Mouse (Mus musculus) layer of hippocampus, postnatal 36 days (tissue): ENCODE data around the gene Tm2d3. TPM values are rescaled to one million over a fixed set of nuclear protein-coding genes. Genes with fewer than 3 reads are reported as not detected.

Experiments used
- DNase-seq, 2 experiments: peaks; one replicate each; pipeline ENCODE4 v3.0.0; 2022
- total RNA-seq, 2 experiments: library from RNA; stranded (reverse); gene quantifications; 2 replicates each; pipeline ENCODE4 v1.2.3; 2021

Tm2d3 gene
- total RNA-seq, 2 experiments from 2014 or later: 45.2 to 51.5 TPM

DNA sequence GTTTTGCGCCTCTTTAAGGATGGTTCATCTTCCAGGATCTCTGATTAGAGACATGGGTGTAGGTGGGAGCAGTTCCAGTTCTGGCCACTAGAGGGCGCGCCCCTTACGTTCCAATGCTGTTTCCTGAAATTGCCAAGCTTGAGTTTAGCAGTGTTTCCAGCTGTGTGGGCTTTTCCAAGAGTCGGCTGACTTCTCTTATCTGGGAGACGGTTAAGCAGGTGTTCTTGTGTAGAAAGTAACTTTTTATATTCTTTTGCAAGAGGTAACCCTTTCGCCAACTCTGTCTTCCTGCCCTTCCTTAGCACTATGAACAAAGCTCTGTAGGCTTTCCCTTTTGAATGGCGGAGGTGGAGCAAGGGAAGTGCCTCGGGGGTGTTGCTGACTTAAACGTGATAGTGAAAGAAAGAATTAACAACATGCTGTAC is 13.9 kb downstream of the Tm2d3 start:
- DNase-seq: peak; percentile 66 to 74

DNA sequence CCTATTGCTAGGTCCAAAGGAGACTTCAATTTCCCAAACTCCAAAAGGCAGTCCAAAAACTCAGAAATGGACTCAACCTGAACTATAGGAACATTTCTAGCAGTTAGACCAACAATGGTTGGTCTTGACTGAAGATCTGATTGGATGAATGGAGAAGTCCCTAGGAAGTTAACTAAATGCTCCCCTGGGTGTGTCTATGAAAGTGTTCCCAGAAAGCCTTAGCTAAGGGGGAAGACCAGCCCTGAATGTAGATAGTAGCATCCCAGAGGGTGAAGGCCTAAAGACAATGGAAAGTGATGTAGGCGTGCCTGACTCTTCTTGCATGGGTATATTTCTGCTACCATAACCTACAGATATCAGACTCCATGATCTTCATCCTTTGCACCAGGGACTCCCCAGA is 17.5 kb downstream of the Tm2d3 start:
- no peak for DNase-seq

DNA sequence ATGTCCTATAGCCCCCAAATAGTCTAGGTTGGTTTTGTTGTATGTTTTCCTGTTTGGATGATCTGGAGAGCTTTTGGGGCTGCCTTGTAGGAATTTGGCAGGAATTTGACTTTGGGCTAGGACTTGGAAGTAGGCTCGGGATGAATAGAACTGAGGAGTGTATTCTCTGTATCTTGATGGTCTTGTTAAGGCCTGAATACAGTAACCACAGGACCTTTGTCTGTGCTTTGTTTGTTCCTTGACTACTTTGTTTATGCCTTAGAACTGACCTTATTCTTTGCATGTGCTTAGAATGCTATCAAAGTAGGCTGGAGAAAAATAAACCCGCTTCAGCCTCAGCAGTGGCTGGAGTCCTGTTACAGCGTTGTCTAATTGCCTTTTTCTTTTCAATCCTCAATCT is 19.3 kb downstream of the Tm2d3 start:
- DNase-seq: no peak

DNA sequence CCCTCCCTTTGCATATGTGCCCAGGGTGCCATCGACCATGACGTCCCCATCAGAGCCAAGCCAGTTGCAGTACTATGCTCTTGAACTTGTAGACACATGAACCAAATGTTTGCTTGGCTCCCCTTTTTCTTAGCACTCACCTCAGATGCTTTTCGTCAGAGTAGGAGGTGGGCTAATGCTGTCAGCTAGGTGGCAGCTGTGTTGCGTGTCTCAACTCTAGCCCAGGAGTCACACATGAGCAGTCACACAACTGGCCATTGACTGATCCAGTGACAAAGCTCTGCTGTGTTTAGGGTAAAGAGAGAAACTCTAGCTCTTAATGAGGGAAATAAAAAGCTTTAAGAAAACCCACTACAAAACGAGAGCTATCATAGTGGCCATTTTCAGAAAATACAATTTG is 22.8 kb downstream of the Tm2d3 start:
- no peak for DNase-seq

DNA sequence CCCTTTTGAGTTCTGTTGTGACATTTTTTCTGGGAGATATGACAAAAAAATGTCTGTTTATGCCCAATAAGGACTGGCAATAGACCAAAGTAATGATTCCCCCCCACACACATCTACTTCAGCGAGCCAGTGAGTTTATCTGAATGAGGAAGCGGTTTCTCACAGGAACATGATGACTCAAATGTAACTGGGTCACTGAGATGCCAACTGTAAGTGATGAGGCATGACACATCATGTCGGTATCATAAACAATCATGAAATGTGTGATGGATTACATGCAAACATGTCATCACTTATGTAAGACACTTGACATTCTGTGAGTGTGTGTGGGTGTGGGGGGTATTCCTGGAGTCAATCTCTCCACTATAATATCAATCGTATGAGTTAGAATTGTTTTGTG is 23.3 kb downstream of the Tm2d3 start:
- DNase-seq: no peak

DNA sequence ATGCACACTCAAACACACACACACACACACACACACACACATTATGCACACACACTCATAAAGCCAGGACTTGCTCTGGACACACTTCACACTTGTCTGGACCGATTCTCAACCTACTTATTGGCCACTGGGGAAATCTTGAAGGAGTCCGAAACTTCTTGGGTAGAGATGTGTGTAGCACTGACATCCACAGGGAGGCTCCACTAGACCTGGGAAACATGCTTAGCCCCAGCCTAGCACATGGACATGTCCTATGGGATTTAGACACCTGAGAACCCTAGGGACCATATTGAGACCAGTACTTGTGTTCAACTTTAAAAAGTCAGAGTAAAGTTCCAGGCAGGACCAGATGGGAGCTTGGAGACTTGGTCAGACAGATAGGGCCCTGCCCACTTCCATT is 43.1 kb downstream of the Tm2d3 start:
- no peak for DNase-seq

DNA sequence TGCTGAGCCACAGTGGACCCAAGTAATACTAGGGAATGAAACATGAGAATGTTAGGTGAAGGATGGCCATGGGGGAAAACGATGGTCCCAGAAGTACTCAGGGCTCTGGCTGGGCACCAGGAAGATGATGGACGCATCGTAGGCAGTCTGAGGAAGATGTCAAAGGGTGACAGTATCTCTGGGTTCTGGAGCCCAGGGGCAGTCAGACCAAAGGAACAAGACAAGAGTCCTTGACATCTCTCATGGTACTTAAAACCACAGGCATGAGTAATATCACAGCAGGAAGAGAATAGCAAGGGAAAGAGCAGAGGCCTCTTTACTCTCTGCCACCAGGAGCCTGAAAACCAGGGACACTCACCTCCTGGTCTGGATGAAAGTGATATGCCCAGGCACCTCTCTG is 44.3 kb downstream of the Tm2d3 start:
- DNase-seq: no peak

DNA sequence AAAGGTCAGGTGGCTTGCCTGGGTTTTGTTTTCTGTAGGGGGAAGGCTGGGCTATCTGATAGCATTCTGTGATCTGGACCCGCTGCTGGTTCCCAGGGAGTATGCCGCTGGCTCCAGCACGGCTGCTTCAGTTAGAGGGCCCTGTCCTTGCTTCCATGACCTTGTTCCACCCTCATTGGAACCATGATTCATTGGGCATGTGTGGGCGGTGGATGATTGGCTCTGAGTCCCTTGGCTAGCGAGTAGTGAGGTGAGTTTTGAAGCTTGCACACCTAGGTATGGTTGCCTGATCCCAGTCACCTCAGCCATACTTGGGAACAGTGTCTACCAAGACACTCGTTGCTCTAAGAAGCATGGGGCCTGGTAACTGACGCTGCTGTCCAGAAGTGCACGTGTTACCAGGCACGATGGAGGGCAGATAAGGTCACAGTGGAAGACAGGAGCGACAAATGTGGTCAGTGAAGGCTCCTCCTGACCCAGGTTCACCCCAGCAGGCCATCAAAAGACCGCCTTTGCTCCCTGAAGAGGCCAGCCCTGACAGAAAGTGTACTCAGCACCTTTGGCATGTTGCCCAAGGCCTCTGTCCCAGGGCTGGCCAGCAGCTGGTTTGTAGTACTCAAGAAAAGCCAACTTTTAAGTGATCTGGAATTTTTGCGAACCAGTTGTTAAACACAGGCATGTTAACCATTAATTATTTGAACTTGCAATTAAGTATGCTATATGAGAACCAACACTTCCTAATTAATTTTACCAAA is 46.5 kb downstream of the Tm2d3 start:
- DNase-seq: no peak

DNA sequence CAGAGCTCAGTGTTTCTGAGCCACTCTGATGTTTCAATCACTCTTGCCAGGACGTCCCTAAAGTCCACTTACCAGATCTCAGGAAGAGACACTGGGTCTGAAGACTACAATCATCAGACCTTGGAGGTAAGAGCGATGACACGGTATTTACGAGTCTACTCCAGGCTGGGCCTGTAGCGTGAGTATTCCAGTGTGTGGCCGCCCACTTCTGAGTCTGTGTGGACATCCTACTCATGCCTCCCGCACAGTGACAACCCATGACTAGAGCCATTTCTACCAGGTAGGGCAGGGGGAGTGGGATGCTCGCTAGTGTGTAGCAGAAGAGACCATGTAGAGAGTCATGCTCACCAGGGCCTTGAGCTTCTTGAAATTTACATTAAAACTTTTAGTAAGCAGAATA is 51.9 kb downstream of the Tm2d3 start:
- DNase-seq: no peak

DNA sequence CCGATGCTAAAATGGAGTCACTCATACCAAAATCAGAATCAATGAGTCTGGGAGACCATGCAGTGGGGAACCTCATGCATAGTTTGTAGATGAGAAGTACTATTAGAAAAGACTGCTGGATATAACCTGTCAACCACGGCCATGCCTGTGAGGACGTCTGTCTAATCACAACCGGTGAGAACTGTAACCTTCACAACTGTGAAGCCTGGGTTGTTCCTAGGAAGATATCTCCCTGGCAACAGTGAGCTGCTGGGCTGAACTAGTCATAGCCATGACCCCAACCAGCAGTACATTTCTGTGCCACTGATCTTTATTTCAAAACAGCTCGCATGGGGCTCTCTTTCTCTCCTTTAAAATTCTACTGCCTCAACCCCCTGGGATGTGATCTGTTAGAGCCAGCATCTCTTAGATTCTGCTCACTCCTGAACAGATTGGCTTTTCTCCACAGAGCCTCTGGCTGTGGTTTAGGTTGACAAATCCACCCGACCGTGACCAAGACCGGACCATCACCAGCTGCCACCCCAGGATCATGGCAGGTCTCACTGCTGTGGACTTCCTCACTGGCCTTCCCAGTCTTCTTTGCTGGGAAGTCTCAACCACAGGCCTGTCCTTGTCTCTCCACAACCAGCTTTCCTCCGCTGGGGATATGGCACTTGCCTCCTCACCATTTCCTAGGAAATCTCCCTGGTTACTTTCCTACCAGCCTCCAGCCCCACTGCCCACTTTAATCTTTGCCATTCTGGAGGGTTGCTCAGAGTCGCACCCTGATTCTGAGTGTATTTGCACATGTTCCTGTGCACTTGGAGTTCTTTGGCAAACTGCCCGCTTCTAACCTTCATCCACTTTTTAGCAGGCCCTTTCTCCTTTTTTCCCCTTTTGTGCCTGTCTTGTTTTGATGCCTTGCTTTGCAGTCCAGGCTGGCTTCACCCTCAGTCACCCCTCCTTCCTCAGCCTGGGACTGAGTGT is 57.3 kb downstream of the Tm2d3 start:
- DNase-seq: no peak

Other genes with a start within 250 kb of the Tm2d3 start
- 100 to 1,000 TPM; 137 to 166 TPM for gene Tjp1, start 163.4 kb upstream of the Tm2d3 start, total RNA-seq
- 10 to 100 TPM; 33.9 to 34.3 TPM for gene Tarsl2, start 46.3 kb upstream of the Tm2d3 start, total RNA-seq
- gene Pcsk6, start 170.6 kb downstream of the Tm2d3 start, total RNA-seq: 10 to 100 TPM; 12.5 to 14.8 TPM